Mouse (Mus musculus): ENCODE results near the gene Snapc2. TPM values are rescaled to one million over a fixed set of nuclear protein-coding genes. Genes with fewer than 3 reads are reported as not detected.
A peak's percentile ranks its signal among the peaks of the same experiment; 100 is the strongest.

The Snapc2 gene
- total RNA-seq, 1 experiment from 2014 or later = 31.8 TPM

- DNase-seq = peak; percentile 28
Measured at GRCm38 (mm10) chr8:4267627-4268026, 14.7 kb downstream of the Snapc2 start.

GRCm38 (mm10) chr8:4269609-4270008 lies 16.7 kb downstream of the Snapc2 start:
- DNase-seq = no peak

GRCm38 (mm10) chr8:4275275-4276110 lies 22.6 kb downstream of the Snapc2 start, which contains the start of gene Timm44:
Gene Timm44, minus strand, starts transcription at chr8:4275913.
- DNase-seq = peak; percentile 94

- no peak for DNase-seq
Measured at GRCm38 (mm10) chr8:4276111-4276465, 23.2 kb downstream of the Snapc2 start.

- no peak for DNase-seq
Measured at GRCm38 (mm10) chr8:4292738-4293137, 39.9 kb downstream of the Snapc2 start.

- DNase-seq = no peak
Measured at GRCm38 (mm10) chr8:4297822-4298221, 44.9 kb downstream of the Snapc2 start.

GRCm38 (mm10) chr8:4304124-4304547 lies 51.3 kb downstream of the Snapc2 start:
- no peak for DNase-seq

Other genes starting within 250 kb of the Snapc2 start
- 0.88 and 1.6 TPM in 2 replicates for gene Cd209f, start 147.2 kb upstream of the Snapc2 start, total RNA-seq (2021)
- gene Cd209g, start 119.0 kb upstream of the Snapc2 start, total RNA-seq (2021) = 0.18 TPM in 1 of 2 replicates, not detected in the other
- 31.2 and 38.6 TPM in 2 replicates for gene Evi5l, start 86.5 kb upstream of the Snapc2 start, total RNA-seq (2021)
- gene Prr36, start 35.6 kb upstream of the Snapc2 start, total RNA-seq (2021) = 4.7 and 5.2 TPM in 2 replicates
- gene Lrrc8e, start 26.3 kb upstream of the Snapc2 start, total RNA-seq (2021) = 18.0 and 18.6 TPM in 2 replicates
- 99.6 and 105 TPM in 2 replicates for gene Map2k7, start 14.3 kb upstream of the Snapc2 start, total RNA-seq (2021)
- gene Gm49320, start 14.2 kb upstream of the Snapc2 start, total RNA-seq (2021) = 1.1 and 3.0 TPM in 2 replicates
- 15.8 and 22.6 TPM in 2 replicates for gene Tgfbr3l, start 4.9 kb upstream of the Snapc2 start, total RNA-seq (2021)
- 8.0 and 8.6 TPM in 2 replicates for gene Ctxn1, start 6.2 kb downstream of the Snapc2 start, total RNA-seq (2021)
- 107 and 120 TPM in 2 replicates for gene Timm44, start 22.8 kb downstream of the Snapc2 start, total RNA-seq (2021)
- gene Ccl25, start 72.1 kb downstream of the Snapc2 start, total RNA-seq (2021) = 18.8 and 20.2 TPM in 2 replicates
- 95.1 and 102 TPM in 2 replicates for gene Elavl1, start 72.3 kb downstream of the Snapc2 start, total RNA-seq (2021)
- gene Cers4, start 239.9 kb downstream of the Snapc2 start, total RNA-seq (2021) = 11.0 and 28.3 TPM in 2 replicates

Measured in adrenal gland, postnatal 25 days (tissue).